Mouse (Mus musculus) right cerebral cortex, postnatal 25 days (tissue): Measurements from ENCODE around the gene Fndc3b.

Source experiments
- DNase-seq: peaks from one replicate; pipeline ENCODE4 v3.0.0; 2022

The Fndc3b gene

GRCm38 (mm10) chr3:27374396-27374795, 336.7 kb downstream of the Fndc3b start:
- DNase-seq: no peak

GRCm38 (mm10) chr3:27371725-27372650, 339.1 kb downstream of the Fndc3b start:
- peak; percentile 17 for DNase-seq

- no peak for DNase-seq
Measured at GRCm38 (mm10) chr3:27371276-27371621, 339.9 kb downstream of the Fndc3b start, which contains the start of gene Ghsr. Gene Ghsr, plus strand, starts transcription at chr3:27371351.

- no peak for DNase-seq
Measured at GRCm38 (mm10) chr3:27370582-27371275, 340.4 kb downstream of the Fndc3b start.

- no peak for DNase-seq
Measured at GRCm38 (mm10) chr3:27370125-27370524, 341.0 kb downstream of the Fndc3b start.
